Mouse (Mus musculus): Measurements from ENCODE around the gene Scamp4. TPM values are rescaled to one million over a fixed set of nuclear protein-coding genes. Genes with fewer than 3 reads are reported as not detected.

Scamp4 gene
- polyA plus RNA-seq, 1 experiment from 2014 or later: 113 TPM

GRCm38 (mm10) chr10:80619465-80620244 lies 17.0 kb downstream of the Scamp4 start:
- Histone ChIP-seq H3K4me1 (ENCODE audit: insufficient read depth, low read length) (peaks cover 17% of the 10 kb centered on the region), H3K4me3 (ENCODE audit: low read length) (no peak overlapping the region), H3K9me3 (ENCODE audit: low read length) (no peaks in the 10 kb centered on the region), H3K27ac (ENCODE audit: low read length) (no peak overlapping the region), H3K9ac (replicated peaks; ENCODE audit: low read length) (no peak overlapping the region), H3K4me2 (replicated peaks; ENCODE audit: low read depth, low read length) (no peak overlapping the region), H3K36me3 (ENCODE audit: insufficient read depth, low read length) (peaks cover 11% of the 10 kb centered on the region; the same call in 1 of the 2 replicates), H3K27me3 (ENCODE audit: insufficient read depth, low read length) (no peaks in the 10 kb centered on the region)
- ATAC-seq (ENCODE audit: low FRiP score, low TSS enrichment): no peak
- 36% methylated on average over 8 of the region's 8 CpGs for WGBS

GRCm38 (mm10) chr10:80620365-80620764 lies 17.7 kb downstream of the Scamp4 start:
- no peaks in the 10 kb centered on the region for H3K27me3 ChIP-seq (ENCODE audit: insufficient read depth, low read length)
- WGBS: 85% methylated on average over 9 of the region's 9 CpGs
- no peaks in the 10 kb centered on the region for H3K9me3 ChIP-seq (ENCODE audit: low read length)
- H3K4me1 ChIP-seq (ENCODE audit: insufficient read depth, low read length): peaks cover 24% of the 10 kb centered on the region
- H3K36me3 ChIP-seq (ENCODE audit: insufficient read depth, low read length): peaks cover 4% of the 10 kb centered on the region; the same call in 1 of the 2 replicates
- H3K27ac ChIP-seq (ENCODE audit: low read length): no peak overlapping the region
- no peak for ATAC-seq (ENCODE audit: low FRiP score, low TSS enrichment)
- H3K4me3 ChIP-seq (ENCODE audit: low read length): no peak overlapping the region
- H3K4me2 ChIP-seq (replicated peaks; ENCODE audit: low read depth, low read length): no peak overlapping the region
- no peak overlapping the region for H3K9ac ChIP-seq (replicated peaks; ENCODE audit: low read length)

GRCm38 (mm10) chr10:80620796-80621689 lies 18.4 kb downstream of the Scamp4 start:
- H3K4me3 ChIP-seq (ENCODE audit: low read length): peak overlapping the region; percentile 84
- no peak for ATAC-seq (ENCODE audit: low FRiP score, low TSS enrichment)
- WGBS: 42% methylated on average over 16 of the region's 16 CpGs
- H3K27ac ChIP-seq (ENCODE audit: low read length): peak overlapping the region; percentile 98
- peaks cover 31% of the 10 kb centered on the region for H3K4me1 ChIP-seq (ENCODE audit: insufficient read depth, low read length)
- H3K9me3 ChIP-seq (ENCODE audit: low read length): no peaks in the 10 kb centered on the region
- H3K9ac ChIP-seq (replicated peaks; ENCODE audit: low read length): peak overlapping the region; percentile 68
- peak overlapping the region; percentile 82 for H3K4me2 ChIP-seq (replicated peaks; ENCODE audit: low read depth, low read length)
- H3K27me3 ChIP-seq (ENCODE audit: insufficient read depth, low read length): no peaks in the 10 kb centered on the region
- no peaks in the 10 kb centered on the region for H3K36me3 ChIP-seq (ENCODE audit: insufficient read depth, low read length)

GRCm38 (mm10) chr10:80621690-80621939 lies 18.9 kb downstream of the Scamp4 start:
- no peak for ATAC-seq (ENCODE audit: low FRiP score, low TSS enrichment)
- no peaks in the 10 kb centered on the region for H3K36me3 ChIP-seq (ENCODE audit: insufficient read depth, low read length)

GRCm38 (mm10) chr10:80621940-80622660 lies 19.4 kb downstream of the Scamp4 start:
- under 1% methylated on average over 64 of the region's 64 CpGs for WGBS

More at GRCm38 (mm10) chr10:80621690-80621939, 18.9 kb downstream of the Scamp4 start:
- Histone ChIP-seq H3K4me2 (replicated peaks; ENCODE audit: low read depth, low read length) (peak overlapping the region; percentile 82), H3K9ac (replicated peaks; ENCODE audit: low read length) (peak overlapping the region; percentile 68), H3K4me3 (ENCODE audit: low read length) (peak overlapping the region; percentile 84), H3K27me3 (ENCODE audit: insufficient read depth, low read length) (no peaks in the 10 kb centered on the region), H3K4me1 (ENCODE audit: insufficient read depth, low read length) (peaks cover 37% of the 10 kb centered on the region), H3K9me3 (ENCODE audit: low read length) (no peaks in the 10 kb centered on the region), H3K27ac (ENCODE audit: low read length) (peak overlapping the region; percentile 98)
- under 1% methylated on average over 9 of the region's 9 CpGs for WGBS

GRCm38 (mm10) chr10:80622661-80623456 lies 20.2 kb downstream of the Scamp4 start, which contains the start of gene Csnk1g2:
Csnk1g2 (plus strand) TSS chr10:80622838.
- WGBS: under 1% methylated on average over 72 of the region's 85 CpGs
- Histone ChIP-seq H3K9me3 (ENCODE audit: low read length) (no peaks in the 10 kb centered on the region), H3K27ac (ENCODE audit: low read length) (peak within 1 kb of the TSS; percentile 98), H3K36me3 (ENCODE audit: insufficient read depth, low read length) (no peaks in the 10 kb centered on the region), H3K4me2 (replicated peaks; ENCODE audit: low read depth, low read length) (peak within 1 kb of the TSS; percentile 82), H3K4me3 (ENCODE audit: low read length) (peak within 1 kb of the TSS; percentile 84), H3K27me3 (ENCODE audit: insufficient read depth, low read length) (no peaks in the 10 kb centered on the region), H3K4me1 (ENCODE audit: insufficient read depth, low read length) (peaks cover 46% of the 10 kb centered on the region), H3K9ac (replicated peaks; ENCODE audit: low read length) (peak within 1 kb of the TSS; percentile 92)
- no peak for ATAC-seq (ENCODE audit: low FRiP score, low TSS enrichment)

More at GRCm38 (mm10) chr10:80621940-80622660, 19.4 kb downstream of the Scamp4 start:
- no peaks in the 10 kb centered on the region for H3K36me3 ChIP-seq (ENCODE audit: insufficient read depth, low read length)
- H3K4me1 ChIP-seq (ENCODE audit: insufficient read depth, low read length): peaks cover 39% of the 10 kb centered on the region
- H3K4me3 ChIP-seq (ENCODE audit: low read length): peak overlapping the region; percentile 84
- no peaks in the 10 kb centered on the region for H3K27me3 ChIP-seq (ENCODE audit: insufficient read depth, low read length)
- peak; percentile 96 for ATAC-seq (ENCODE audit: low FRiP score, low TSS enrichment)
- peak overlapping the region; percentile 92 for H3K9ac ChIP-seq (replicated peaks; ENCODE audit: low read length)
- H3K4me2 ChIP-seq (replicated peaks; ENCODE audit: low read depth, low read length): peak overlapping the region; percentile 82
- peak overlapping the region; percentile 98 for H3K27ac ChIP-seq (ENCODE audit: low read length)
- no peaks in the 10 kb centered on the region for H3K9me3 ChIP-seq (ENCODE audit: low read length)

- Histone ChIP-seq H3K9ac (replicated peaks; ENCODE audit: low read length) (peak overlapping the region; percentile 92), H3K4me2 (replicated peaks; ENCODE audit: low read depth, low read length) (peak overlapping the region; percentile 81), H3K27ac (ENCODE audit: low read length) (peak overlapping the region; percentile 92), H3K27me3 (ENCODE audit: insufficient read depth, low read length) (no peaks in the 10 kb centered on the region), H3K4me3 (ENCODE audit: low read length) (peak overlapping the region; percentile 84), H3K9me3 (ENCODE audit: low read length) (no peaks in the 10 kb centered on the region), H3K4me1 (ENCODE audit: insufficient read depth, low read length) (peaks cover 54% of the 10 kb centered on the region), H3K36me3 (ENCODE audit: insufficient read depth, low read length) (no peaks in the 10 kb centered on the region)
- no peak for ATAC-seq (ENCODE audit: low FRiP score, low TSS enrichment)
- WGBS: 10% methylated on average over 15 of the region's 15 CpGs
Measured at GRCm38 (mm10) chr10:80623457-80624191, 21.0 kb downstream of the Scamp4 start.

GRCm38 (mm10) chr10:80625764-80626163 lies 23.1 kb downstream of the Scamp4 start:
- peaks cover 61% of the 10 kb centered on the region for H3K4me1 ChIP-seq (ENCODE audit: insufficient read depth, low read length)
- H3K27ac ChIP-seq (ENCODE audit: low read length): peak overlapping the region; percentile 29; the same call in 1 of the 2 replicates
- no peak overlapping the region for H3K4me2 ChIP-seq (replicated peaks; ENCODE audit: low read depth, low read length)

More at GRCm38 (mm10) chr10:80625764-80626163, 23.1 kb downstream of the Scamp4 start:
- WGBS: 81% methylated on average over 4 of the region's 4 CpGs
- H3K9me3 ChIP-seq (ENCODE audit: low read length): no peaks in the 10 kb centered on the region
- no peaks in the 10 kb centered on the region for H3K36me3 ChIP-seq (ENCODE audit: insufficient read depth, low read length)
- H3K9ac ChIP-seq (replicated peaks; ENCODE audit: low read length): 0 out of 2 replicates have a peak overlapping the region, but pooled peaks have one; percentile 16
- no peaks in the 10 kb centered on the region for H3K27me3 ChIP-seq (ENCODE audit: insufficient read depth, low read length)
- H3K4me3 ChIP-seq (ENCODE audit: low read length): no peak overlapping the region
- no peak for ATAC-seq (ENCODE audit: low FRiP score, low TSS enrichment)
